Mouse (Mus musculus): Measurements from ENCODE around the gene Slc35f2.

Gene Slc35f2

GRCm38 (mm10) chr9:53829081-53829865, 57.9 kb downstream of the Slc35f2 start:
- peak; percentile 89 for DNase-seq (ENCODE audit: low spot score)

GRCm38 (mm10) chr9:53829866-53830209, 58.5 kb downstream of the Slc35f2 start:
- no peak for DNase-seq (ENCODE audit: low spot score)

- no peak for DNase-seq (ENCODE audit: low spot score)
These were observed 63.7 kb downstream of the Slc35f2 start for GRCm38 (mm10) chr9:53835039-53835438.

- no peak for DNase-seq (ENCODE audit: low spot score)
These were observed 64.6 kb downstream of the Slc35f2 start for GRCm38 (mm10) chr9:53835976-53836375.

- no peak for DNase-seq (ENCODE audit: low spot score)
These were observed 67.5 kb downstream of the Slc35f2 start for GRCm38 (mm10) chr9:53838816-53839215.

GRCm38 (mm10) chr9:53848548-53848947, 77.2 kb downstream of the Slc35f2 start:
- peak; percentile 11 for DNase-seq (ENCODE audit: low spot score)

- DNase-seq (ENCODE audit: low spot score): no peak
These were observed 78.5 kb downstream of the Slc35f2 start, which contains the start of gene Sln for GRCm38 (mm10) chr9:53849864-53850263. TSS of gene Sln (plus strand) at chr9:53850164.

- no peak for DNase-seq (ENCODE audit: low spot score)
These were observed 80.8 kb downstream of the Slc35f2 start for GRCm38 (mm10) chr9:53852158-53852557.

GRCm38 (mm10) chr9:53853672-53854071, 82.3 kb downstream of the Slc35f2 start:
- no peak for DNase-seq (ENCODE audit: low spot score)

GRCm38 (mm10) chr9:53854525-53854924, 83.2 kb downstream of the Slc35f2 start:
- DNase-seq (ENCODE audit: low spot score): no peak

- no peak for DNase-seq (ENCODE audit: low spot score)
These were observed 86.5 kb downstream of the Slc35f2 start for GRCm38 (mm10) chr9:53857864-53858263.

All from retina, embryonic 14.5 days (tissue).